Mouse (Mus musculus) lung, postnatal 25 days (tissue): ENCODE results near the gene Slc25a28.

Experiments used
- DNase-seq: peaks from one replicate; pipeline ENCODE4 v3.0.0; 2022; ENCODE audit warnings: low spot score

Slc25a28 gene

GRCm38 (mm10) chr19:43630466-43631251 lies 44.0 kb downstream of the Slc25a28 start:
- peak; percentile 86 for DNase-seq

- DNase-seq, result no peak
Measured at GRCm38 (mm10) chr19:43629088-43629487, 45.6 kb downstream of the Slc25a28 start.

GRCm38 (mm10) chr19:43627345-43627744 lies 47.3 kb downstream of the Slc25a28 start:
- no peak for DNase-seq

GRCm38 (mm10) chr19:43626160-43626559 lies 48.5 kb downstream of the Slc25a28 start:
- no peak for DNase-seq

- peak; percentile 64 for DNase-seq
Measured at GRCm38 (mm10) chr19:43623913-43624312, 50.8 kb downstream of the Slc25a28 start.

DNA sequence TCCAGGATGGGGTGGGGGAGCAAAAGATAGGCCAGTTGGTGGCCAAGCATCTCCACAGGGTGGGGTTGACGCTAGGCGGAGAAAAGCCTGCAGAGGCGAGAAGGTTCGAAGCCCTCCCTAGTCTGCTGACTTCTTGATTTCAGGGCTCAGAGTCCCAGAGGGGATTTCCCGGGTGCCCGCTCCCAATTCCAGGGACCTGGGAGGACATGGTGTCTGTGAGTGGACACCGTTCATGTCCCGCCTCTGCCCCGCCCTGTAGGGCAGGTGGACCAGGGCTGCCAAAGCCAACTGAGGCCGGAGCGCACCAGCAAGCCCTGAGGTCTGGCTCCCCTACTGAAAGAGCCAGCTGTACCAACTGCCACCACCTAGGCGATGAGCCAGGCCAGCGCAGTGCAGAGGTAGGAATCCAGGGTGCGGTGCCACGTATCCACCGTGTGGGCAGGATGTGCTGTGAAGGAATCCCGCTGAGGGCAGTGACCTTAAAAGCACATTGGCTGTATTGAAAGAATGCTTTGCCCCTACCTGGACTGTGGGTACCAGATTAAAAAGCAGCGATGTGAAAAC lies 54.7 kb downstream of the Slc25a28 start:
- DNase-seq, result no peak

DNA sequence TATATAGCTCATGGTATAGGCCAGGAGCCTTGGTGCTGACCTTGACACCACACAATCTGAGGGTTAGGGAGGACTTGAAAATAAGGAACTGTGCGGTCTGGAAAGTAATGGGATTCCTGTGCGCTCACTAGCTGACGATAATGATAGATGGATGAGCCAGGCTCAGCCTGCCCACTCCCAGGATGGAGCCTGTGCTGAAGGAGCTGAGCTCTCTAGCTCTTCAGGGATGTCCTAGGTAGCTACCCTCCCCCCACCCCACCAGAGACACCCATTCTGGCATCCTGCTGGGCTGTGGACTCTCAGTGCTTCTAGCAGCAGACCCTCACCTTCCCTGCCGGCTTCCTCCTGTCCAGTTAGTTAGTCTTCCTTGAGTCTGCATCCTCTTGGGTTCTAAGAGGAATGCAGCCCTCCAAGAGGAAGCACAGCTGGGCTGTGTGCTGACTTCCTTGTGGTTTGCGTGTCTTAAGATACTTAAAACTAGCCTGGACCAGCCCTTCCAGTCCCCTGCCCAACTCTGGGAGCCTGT lies 56.1 kb downstream of the Slc25a28 start:
- no peak for DNase-seq

- DNase-seq, result no peak
Measured at GRCm38 (mm10) chr19:43617761-43618349, 56.8 kb downstream of the Slc25a28 start.

DNA sequence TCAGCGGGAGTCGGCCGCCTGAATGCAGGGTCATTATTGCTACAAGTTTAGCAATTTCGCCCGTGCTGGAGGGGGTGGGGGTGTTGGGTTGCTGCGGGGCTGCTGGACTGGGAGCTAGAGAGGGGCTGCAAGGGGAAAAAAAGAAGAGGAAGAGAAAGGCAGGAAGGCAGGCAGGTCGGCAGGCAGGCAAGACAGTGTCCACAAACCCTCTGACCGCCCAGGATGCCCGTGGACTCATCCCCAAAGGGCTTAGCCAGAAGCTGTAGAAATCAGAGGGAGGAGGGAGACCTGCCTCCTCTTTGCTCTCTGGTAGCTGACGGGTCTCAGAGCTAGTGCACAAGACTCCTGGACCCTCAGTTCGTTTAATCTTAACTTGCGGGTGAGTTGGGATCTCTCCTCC lies 57.8 kb downstream of the Slc25a28 start:
- DNase-seq, result no peak

GRCm38 (mm10) chr19:43616415-43616861 lies 58.2 kb downstream of the Slc25a28 start:
- DNase-seq, result no peak

DNA sequence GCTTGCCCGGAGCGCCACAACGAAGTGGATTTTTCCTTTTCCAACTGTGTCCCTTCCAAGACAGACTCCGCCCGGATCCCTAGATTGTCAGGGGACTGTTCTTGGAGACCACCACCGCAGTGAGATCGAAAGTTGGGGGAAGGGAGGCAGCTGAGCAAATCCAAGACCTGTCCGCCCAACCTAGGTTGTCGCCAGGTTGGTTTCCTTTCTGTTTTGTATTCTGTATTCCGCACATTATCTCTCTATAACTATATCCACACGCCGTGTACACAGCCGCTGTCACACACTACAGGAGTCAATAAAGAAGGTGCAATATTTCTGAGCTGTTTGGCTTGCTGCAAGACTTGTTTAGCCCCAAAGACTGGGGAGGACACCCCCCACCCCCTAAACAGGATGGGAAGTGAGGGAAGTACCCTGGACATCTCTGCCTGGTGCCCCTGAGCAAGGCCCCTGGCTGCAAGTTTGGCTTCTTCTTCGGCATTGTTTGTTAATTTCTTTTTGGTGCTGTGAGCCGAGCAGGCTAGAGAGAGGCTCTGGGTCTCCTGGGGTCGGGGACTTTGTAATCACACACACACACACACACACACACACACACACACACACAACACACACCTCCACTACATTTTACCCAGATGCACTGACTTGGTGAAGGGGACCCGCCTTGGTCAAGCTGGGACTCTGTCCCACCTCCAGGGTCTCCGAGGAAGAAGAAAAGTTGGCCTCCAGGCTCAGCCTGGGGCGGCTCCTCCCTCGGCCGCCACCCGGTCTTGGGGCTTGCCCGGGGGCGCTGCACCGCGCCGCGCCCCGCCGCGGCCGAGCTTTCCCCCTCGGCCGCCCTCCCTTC lies 58.9 kb downstream of the Slc25a28 start:
- no peak for DNase-seq

- no peak for DNase-seq
Measured at GRCm38 (mm10) chr19:43615074-43615445, 59.6 kb downstream of the Slc25a28 start.

DNA sequence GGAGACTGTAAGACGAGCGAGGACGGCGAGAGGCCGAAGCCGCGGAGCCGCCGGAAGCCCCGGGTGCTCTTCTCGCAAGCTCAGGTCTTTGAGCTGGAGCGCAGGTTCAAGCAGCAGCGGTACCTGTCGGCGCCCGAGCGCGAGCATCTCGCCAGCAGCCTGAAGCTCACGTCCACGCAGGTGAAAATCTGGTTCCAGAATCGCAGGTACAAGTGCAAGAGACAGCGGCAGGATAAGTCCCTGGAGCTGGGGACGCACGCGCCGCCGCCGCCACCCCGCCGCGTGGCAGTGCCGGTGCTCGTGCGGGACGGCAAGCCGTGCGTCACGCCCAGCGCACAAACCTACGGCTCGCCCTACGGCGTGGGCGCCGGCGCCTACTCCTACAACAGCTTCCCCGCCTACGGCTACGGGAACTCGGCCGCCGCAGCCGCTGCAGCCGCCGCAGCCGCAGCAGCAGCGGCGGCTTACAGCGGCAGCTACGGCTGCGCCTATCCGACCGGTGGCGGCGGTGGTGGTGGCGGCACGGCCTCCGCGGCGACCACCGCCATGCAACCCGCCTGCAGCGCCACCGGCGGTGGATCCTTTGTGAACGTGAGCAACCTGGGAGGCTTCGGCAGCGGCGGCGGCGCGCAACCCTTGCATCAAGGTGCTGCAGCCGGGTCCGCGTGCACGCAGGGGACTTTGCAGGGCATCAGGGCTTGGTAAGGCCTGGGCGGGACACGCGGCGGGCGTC lies 60.2 kb downstream of the Slc25a28 start:
- DNase-seq, result no peak
